Mouse (Mus musculus) lung, embryonic 14.5 days (tissue): ENCODE measurements around the gene Pbx3. TPM values are rescaled to one million over a fixed set of nuclear protein-coding genes. Genes with fewer than 3 reads are reported as not detected.

Source experiments
- ATAC-seq: fragments of 200-750 bp; cut with Nextera tagmentation; 2 replicates; pipeline ENCODE4 v1.8.0; 2017; ENCODE audit warnings: mild to moderate bottlenecking, moderate TSS enrichment, moderate library complexity; ENCODE audit not compliant: insufficient read depth
- DNase-seq: peaks from one replicate; pipeline ENCODE4 v3.0.0-alpha.2; 2015
- H3K27ac ChIP-seq: fragments of 300-500 bp; sonication (generic); 2 replicates; pipeline ENCODE4 v1.5.1; 2014; ENCODE audit warnings: low read depth, mild to moderate bottlenecking, moderate library complexity
- H3K27me3 ChIP-seq: fragments of 300-500 bp; sonication (generic); 2 replicates; pipeline ENCODE4 v1.6.1; 2014; ENCODE audit warnings: low read length, control low read depth; ENCODE audit not compliant: insufficient read depth
- H3K36me3 ChIP-seq: fragments of 300-500 bp; sonication (generic); 2 replicates; pipeline ENCODE4 v1.6.1; 2014; ENCODE audit warnings: control low read depth; ENCODE audit not compliant: insufficient read depth
- H3K4me1 ChIP-seq: fragments of 300-500 bp; sonication (generic); 2 replicates; pipeline ENCODE4 v1.6.1; 2014; ENCODE audit warnings: antibody characterized with exemption, control low read depth; ENCODE audit not compliant: insufficient read depth
- H3K4me2 ChIP-seq: fragments of 300-500 bp; sonication (generic); 2 replicates; pipeline ENCODE4 v1.6.1; 2014; ENCODE audit warnings: mild to moderate bottlenecking
- H3K4me3 ChIP-seq: fragments of 300-500 bp; sonication (generic); 2 replicates; pipeline ENCODE4 v1.5.1; 2014; ENCODE audit warnings: low read depth, low read length
- H3K9ac ChIP-seq: fragments of 300-500 bp; sonication (generic); 2 replicates; pipeline ENCODE4 v1.6.1; 2014
- H3K9me3 ChIP-seq: fragments of 300-500 bp; sonication (generic); 2 replicates; pipeline ENCODE4 v1.6.1; 2016; ENCODE audit warnings: low read depth, low read length, control low read depth
- CTCF ChIP-seq: IDR thresholded peaks from 2 replicates; pipeline ENCODE4 v1.5.1; 2016; ENCODE audit warnings: antibody characterized with exemption, low read depth
- WGBS: fragments of 180-500 bp; shearing (Covaris S2); extraction: QIAGEN DNeasy Blood & Tissue Kit; methylation state at CpG from one replicate; pipeline ENCODE4 v1.1.7; 2014; 5-methylcytosine and 5-hydroxymethylcytosine counted together
- polyA plus RNA-seq: library from polyadenylated mRNA; unstranded; fragments of >200 nt; fragmentation: Nextera tagmentation; extraction: Ambion mirVana; gene quantifications from 2 replicates; pipeline ENCODE4 v1.2.1, GENCODE M21; 2014

Pbx3 gene
- polyA plus RNA-seq, 1 experiment from 2014 or later = 38.4 TPM

GRCm38 (mm10) chr2:34132751-34133150, 240.2 kb downstream of the Pbx3 start:
- no peaks in the 10 kb centered on the region for H3K4me1 ChIP-seq
- no peak for TF ChIP-seq CTCF
- ATAC-seq (no peak), DNase-seq (no peak)
- H3K4me2 ChIP-seq = no peak overlapping the region
- H3K36me3 ChIP-seq = no peaks in the 10 kb centered on the region
- H3K27ac ChIP-seq = no peak overlapping the region
- H3K9ac ChIP-seq = no peak overlapping the region
- no peaks in the 10 kb centered on the region for H3K27me3 ChIP-seq
- 78% methylated on average over 1 of the region's 1 CpGs for WGBS
- H3K9me3 ChIP-seq = no peaks in the 10 kb centered on the region
- no peak overlapping the region for H3K4me3 ChIP-seq

- H3K27ac ChIP-seq = no peak overlapping the region
- DNase-seq (no peak), ATAC-seq (no peak)
- H3K9me3 ChIP-seq = no peaks in the 10 kb centered on the region
- H3K4me1 ChIP-seq = no peaks in the 10 kb centered on the region
- H3K27me3 ChIP-seq = no peaks in the 10 kb centered on the region
- no peak overlapping the region for H3K4me3 ChIP-seq
- no peak overlapping the region for H3K9ac ChIP-seq
- no peaks in the 10 kb centered on the region for H3K36me3 ChIP-seq
- no peak for TF ChIP-seq CTCF
- H3K4me2 ChIP-seq = no peak overlapping the region
- 51% methylated on average over 13 of the region's 13 CpGs for WGBS
Measured at GRCm38 (mm10) chr2:34129674-34130267, 243.2 kb downstream of the Pbx3 start.

GRCm38 (mm10) chr2:34127871-34128270, 245.1 kb downstream of the Pbx3 start:
- 70% methylated on average over 1 of the region's 1 CpGs for WGBS
- TF ChIP-seq CTCF = no peak

GRCm38 (mm10) chr2:34123896-34124295, 249.0 kb downstream of the Pbx3 start:
- Histone ChIP-seq H3K36me3 (no peaks in the 10 kb centered on the region), H3K4me1 (no peaks in the 10 kb centered on the region), H3K9ac (no peak overlapping the region), H3K9me3 (no peaks in the 10 kb centered on the region), H3K4me2 (no peak overlapping the region), H3K27me3 (no peaks in the 10 kb centered on the region), H3K27ac (no peak overlapping the region), H3K4me3 (no peak overlapping the region)
- DNase-seq = no peak
- TF ChIP-seq CTCF = no peak
- ATAC-seq = no peak
- 40% methylated on average over 12 of the region's 12 CpGs for WGBS

More at GRCm38 (mm10) chr2:34127871-34128270, 245.1 kb downstream of the Pbx3 start:
- Histone ChIP-seq H3K27ac (no peak overlapping the region), H3K36me3 (no peaks in the 10 kb centered on the region), H3K4me3 (no peak overlapping the region), H3K4me2 (no peak overlapping the region), H3K4me1 (no peaks in the 10 kb centered on the region), H3K9ac (no peak overlapping the region), H3K27me3 (no peaks in the 10 kb centered on the region), H3K9me3 (no peaks in the 10 kb centered on the region)
- DNase-seq = no peak
- ATAC-seq = no peak

Other genes with a start within 250 kb of the Pbx3 start
- gene Mapkap1, start 33.6 kb upstream of the Pbx3 start, polyA plus RNA-seq = 93.3 and 97.1 TPM in 2 replicates